ENCODE assay signal across 25 mouse cellular contexts in the genomic region with DNA sequence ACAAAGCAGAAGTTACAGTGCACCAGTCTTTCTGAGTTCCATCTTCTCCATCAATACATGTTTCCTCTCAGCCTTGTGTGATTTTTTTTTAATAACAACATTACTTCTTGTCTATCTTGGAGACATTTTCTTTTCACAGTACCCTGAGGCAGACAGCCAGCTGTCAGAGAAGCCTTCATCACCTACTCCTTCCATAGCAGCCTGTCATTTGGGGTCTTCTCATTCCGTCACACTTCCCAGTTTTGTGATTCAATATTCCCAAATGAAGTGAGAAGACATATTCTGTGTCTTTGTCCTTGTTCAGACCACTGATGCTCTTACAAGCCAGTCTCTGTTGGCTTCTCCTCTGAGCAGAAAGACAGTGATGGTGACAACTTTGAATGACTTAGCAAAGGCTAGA.
"Had no signal": no experiment of that assay in that cellular context is flagged by ENCODE, and none has a peak within 500 bp of the region (broad histone marks: within the 10 kb centered on the region; RNA-seq: fewer than 3 reads in every experiment).

No protein-coding gene starts in this region.

- H3K36me3 ChIP-seq: heart, embryonic 13.5 days; heart, embryonic 15.5 days; hindbrain, embryonic 13.5 days; hindbrain, embryonic 15.5 days; kidney, embryonic 15.5 days; limb, embryonic 13.5 days had no signal

- H3K27ac ChIP-seq: heart, adult 2 months; heart, embryonic 13.5 days; heart, embryonic 15.5 days; hindbrain, embryonic 13.5 days; hindbrain, embryonic 15.5 days; hindbrain, postnatal 0 days; kidney, embryonic 15.5 days; kidney, postnatal 0 days; limb, embryonic 13.5 days had no signal

- H3K4me1 ChIP-seq: heart, embryonic 13.5 days; heart, embryonic 15.5 days; hindbrain, embryonic 13.5 days; hindbrain, embryonic 15.5 days; kidney, embryonic 15.5 days; limb, embryonic 13.5 days had no signal

- H3K27me3 ChIP-seq: heart, embryonic 13.5 days; heart, embryonic 15.5 days; hindbrain, embryonic 13.5 days; hindbrain, embryonic 15.5 days; kidney, embryonic 15.5 days; limb, embryonic 13.5 days had no signal

- H3K9me3 ChIP-seq: heart, embryonic 13.5 days; heart, embryonic 15.5 days; hindbrain, embryonic 13.5 days; hindbrain, embryonic 15.5 days; kidney, embryonic 15.5 days; limb, embryonic 13.5 days had no signal

- H3K4me2 ChIP-seq: heart, embryonic 11.5 days; heart, embryonic 13.5 days; heart, embryonic 15.5 days; hindbrain, embryonic 13.5 days; hindbrain, embryonic 15.5 days; kidney, embryonic 15.5 days; limb, embryonic 13.5 days had no signal

- DNase-seq: forebrain, postnatal 0 days; gastrocnemius, postnatal 14 days; gastrocnemius, postnatal 36 days; heart, adult 11 months; heart, adult 2 months; heart, postnatal 14 days; heart, postnatal 36 days; kidney, adult 11 months; kidney, adult 2 months; kidney, adult 9 months; kidney, postnatal 14 days; kidney, postnatal 36 days; layer of hippocampus, adult 9-11 months; layer of hippocampus, postnatal 36 days; left cerebral cortex, postnatal 4 days had no signal

- H3K9ac ChIP-seq: forebrain, postnatal 0 days; heart, embryonic 13.5 days; heart, embryonic 15.5 days; hindbrain, embryonic 13.5 days; hindbrain, embryonic 15.5 days; kidney, embryonic 15.5 days; limb, embryonic 13.5 days had no signal

- ATAC-seq: forebrain, postnatal 0 days; hindbrain, postnatal 0 days; intestine, embryonic 16.5 days had no signal

- H3K4me3 ChIP-seq: heart, adult 2 months; heart, embryonic 13.5 days; heart, embryonic 15.5 days; hindbrain, embryonic 13.5 days; hindbrain, embryonic 15.5 days; kidney, embryonic 15.5 days; limb, embryonic 13.5 days had no signal
